Mouse (Mus musculus) CD8-positive naive resting alpha-beta T cell, adult 2 months (primary cell): ENCODE measurements around the gene Gm43191.
A peak's percentile ranks its signal among the peaks of the same experiment; 100 is the strongest.
"Not testable (repeated sequence)": the region's sequence is repeated elsewhere in the genome, so short reads cannot be mapped to it uniquely, and the experiment has no call there.

ENCODE experiments used
- DNase-seq, 2 experiments: peaks; one replicate each; pipeline ENCODE4 v3.0.0; 2022; ENCODE audit warnings: low read depth in 2 of 2, low spot score in 2 of 2

The Gm43191 gene

DNA sequence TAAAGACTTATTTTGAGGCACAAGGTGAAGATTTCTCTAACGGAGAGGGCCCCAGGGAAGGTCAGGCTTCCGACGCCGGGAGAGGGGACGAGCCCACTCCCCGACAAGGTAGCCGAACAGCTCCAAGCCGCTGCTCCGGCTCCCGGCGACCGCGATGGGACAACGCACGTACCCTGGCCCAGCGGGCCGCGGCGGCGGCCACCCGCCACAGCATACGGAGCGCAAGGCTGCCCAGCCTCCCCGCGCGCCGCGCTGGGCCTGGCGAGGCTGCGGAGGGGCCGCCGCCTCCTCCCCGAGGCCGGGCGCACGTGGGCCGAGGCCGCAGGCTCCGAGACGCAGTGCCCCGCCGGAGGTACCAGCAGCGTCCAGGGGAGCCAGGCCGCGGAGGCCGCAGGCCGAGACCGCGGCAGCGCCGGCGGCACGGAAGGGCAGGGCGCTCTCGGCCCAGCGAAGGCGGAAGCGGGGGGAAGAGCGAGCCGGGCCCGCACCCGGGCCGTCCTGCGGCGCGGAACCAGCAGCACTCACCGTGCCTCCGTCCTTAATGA is 19.1 kb downstream of the Gm43191 start:
- peak; percentile 3 to 32 for DNase-seq

DNA sequence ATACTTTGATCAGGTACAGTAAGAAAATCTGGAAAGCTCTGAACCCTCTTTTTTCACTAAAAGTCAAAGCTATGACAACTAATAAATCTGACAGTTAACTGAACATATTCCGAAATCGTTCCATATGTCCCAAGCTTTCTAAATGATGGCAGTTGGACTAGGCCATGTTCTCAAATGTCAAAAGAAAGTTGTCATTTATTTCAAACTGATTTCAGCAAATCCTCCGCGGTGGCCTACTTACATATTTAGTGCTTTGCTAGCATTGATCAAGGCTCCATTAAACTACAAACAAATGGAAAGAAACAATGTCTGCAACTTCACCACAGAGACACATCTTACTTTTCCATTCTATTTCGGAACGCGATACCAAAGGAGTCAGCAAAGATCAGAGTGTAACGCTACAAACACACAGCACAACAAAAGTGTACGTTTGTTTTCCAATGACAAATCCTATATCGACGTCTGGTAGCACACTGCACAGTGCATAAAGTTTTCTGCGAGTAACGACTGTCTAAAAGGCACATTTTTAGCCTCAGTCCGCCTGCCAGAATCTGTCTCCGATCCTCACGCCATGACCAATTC is 19.7 kb downstream of the Gm43191 start:
- no peak for DNase-seq

DNA sequence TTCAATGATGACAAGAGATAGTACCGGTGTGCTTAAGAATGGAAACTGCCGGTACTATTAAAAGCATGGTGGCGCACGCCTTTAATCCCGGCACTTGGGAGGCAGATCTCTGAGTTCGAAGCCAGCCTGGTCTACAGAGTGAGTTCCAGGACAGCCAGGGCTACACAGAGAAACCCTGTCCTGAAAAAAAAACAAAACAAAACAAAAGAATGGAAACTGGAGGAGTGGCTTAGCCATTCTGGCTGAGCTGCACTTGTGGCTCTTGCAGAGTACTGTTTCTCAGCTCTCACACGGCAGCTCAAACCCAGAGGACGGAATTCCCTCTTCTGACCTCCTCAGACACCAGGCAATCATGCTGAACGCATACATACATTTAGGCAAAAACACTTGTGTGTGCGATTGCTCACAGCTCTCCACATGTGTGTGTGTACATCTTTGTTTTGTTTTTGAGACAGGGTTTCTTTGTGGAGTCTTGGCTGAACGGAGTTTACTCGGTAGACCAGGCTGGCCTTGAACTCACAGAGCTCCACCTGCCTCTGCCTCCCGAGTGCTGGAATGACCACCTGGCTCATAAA is 21.1 kb downstream of the Gm43191 start:
- no peak for DNase-seq

DNA sequence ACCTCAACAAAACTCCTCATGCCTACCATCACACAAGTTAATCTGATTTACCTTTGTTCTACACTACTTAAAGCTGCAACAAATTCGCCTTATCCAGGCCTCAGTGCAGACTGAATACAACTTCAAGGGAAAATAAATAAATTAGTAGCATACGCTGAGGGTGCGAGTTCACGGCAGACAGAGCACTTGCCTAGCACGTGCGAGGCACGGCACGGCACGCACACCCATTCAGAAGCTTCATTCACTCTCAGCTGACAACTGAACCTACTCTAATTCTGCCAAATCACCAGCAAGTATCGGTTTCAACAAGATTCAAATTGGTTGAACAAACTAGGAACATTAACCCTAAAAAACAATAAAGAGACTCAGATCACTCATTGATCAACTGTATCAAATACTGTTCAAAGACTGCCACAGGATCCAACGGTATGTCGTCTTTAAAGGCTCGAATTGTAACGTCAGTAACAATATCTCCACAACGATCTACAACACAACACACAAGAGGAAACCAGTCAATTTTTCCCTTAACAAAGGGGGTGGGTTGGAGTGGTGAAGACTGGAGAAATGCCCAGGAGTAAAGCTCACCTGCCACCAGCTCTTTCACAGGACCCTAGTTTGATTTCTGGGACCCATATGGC is 22.0 kb downstream of the Gm43191 start:
- DNase-seq: no peak

DNA sequence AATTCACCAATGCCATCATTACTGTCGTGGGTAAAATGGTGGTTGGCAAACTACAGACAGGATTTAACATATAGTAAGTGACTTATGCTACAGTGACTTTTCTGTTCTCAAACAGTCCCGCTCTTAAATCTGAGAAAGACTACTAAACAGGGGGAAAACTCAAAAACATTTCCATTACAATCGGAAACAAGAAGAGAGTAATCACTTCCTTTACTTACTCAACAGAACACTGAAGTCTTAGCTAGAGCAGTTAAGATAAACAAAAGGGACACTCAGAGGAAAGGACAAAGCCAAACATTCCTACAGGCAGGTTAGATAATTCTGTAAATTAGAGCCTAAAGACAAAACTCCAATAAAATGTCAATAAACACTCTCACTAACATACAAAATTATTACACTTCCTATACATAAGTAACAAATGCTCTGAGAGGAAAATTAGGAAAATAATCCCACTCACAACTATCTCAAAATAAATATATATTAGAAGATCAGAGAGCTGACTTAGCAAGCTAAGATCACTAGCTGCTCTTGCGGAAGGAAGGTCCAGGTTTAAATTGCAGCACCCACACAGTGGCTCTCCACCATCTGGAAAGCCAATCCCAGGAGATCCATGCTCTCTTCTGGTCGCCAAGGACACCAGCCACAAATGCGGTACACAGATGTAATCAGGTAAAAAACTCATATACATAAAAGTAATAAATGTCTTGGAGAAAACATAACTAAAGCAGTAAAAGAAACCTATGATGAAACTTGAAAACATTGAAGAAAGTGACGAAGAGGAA is 24.7 kb downstream of the Gm43191 start:
- no peak for DNase-seq

DNA sequence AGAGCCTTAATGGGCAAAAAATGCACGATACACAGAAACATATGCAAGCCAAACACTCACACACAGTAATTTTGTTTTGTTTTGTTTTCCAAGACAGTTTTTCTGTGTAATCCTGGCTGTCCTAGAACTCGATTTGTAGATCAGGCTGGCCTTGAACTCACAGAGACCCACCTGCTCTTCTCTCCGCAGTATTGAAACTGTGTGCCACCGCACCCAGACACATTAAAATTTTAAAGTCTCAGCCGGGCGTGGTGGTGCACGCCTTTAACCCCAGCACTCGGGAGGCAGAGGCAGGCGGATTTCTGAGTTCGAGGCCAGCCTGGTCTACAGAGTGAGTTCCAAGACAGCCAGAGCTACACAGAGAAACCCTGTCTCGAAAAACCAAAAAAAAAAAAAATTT is 27.0 kb downstream of the Gm43191 start:
- not testable (repeated sequence) for DNase-seq

DNA sequence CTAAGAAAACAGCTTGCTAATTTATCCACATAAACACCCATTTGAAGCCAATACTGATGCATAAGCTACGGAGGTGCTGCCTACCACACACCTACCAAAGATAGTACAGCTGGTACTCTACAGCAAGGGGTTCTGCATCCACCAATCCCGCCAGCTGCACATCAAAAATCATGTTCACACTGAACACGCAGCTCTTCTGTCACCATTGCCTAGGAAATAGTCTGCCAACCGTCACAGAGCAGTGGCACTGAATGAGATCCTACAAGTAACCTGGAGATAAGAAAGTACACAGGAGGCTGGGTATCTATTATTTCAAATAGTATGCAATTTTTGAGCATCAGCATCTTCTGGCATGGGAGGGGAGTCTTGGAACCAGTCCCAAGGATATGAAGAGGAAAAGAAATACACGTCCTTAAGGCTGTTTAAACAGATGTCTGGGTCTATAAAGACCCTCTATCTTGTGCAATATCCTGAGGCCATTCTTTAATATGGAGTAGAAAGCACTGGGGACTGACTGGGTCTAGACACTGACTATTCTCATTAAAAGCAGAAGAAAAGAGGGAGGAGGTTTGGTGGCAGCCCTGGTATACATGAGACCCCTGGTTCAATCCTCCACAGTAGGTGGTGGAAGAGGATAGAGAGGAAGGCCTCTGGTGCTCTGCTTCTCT is 27.6 kb downstream of the Gm43191 start:
- DNase-seq: no peak

DNA sequence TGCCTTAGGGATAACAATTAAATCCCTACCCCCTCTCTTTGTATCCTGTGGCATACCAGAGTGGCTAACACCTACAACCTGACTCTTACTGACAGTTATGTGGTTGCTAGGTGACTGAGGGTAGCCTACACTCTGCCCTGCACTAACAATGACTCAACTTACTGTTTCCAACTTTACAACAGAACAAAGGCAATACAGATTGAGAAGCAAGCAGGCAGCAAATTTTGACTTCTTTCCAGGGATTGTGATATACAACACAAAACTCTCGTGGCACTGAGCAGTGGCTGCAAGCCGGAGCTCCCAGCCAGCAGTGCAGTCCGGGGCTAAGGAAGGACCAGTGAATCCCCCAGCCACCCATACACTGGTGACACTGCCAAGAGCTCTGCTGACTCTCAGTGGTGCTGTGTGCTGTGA is 29.0 kb downstream of the Gm43191 start:
- DNase-seq: no peak

DNA sequence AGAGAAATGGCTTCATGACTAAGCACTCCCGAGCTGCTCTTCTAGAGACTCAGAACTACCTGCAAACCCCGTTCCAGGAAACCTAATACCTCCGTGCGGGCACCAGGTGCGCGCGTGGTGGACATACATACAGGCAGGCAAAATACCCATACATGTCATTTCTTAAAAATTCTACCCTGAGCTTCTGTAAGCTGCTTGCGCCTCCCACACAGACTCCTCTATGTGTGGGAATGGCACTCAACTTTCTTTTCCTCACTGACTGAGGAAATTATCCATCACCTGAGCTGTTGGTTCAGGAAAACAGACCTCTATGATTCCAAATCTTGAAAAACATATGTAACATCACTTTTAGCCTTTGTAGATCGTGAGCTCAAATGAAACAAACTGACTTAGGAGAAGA is 30.4 kb downstream of the Gm43191 start:
- no peak for DNase-seq

DNA sequence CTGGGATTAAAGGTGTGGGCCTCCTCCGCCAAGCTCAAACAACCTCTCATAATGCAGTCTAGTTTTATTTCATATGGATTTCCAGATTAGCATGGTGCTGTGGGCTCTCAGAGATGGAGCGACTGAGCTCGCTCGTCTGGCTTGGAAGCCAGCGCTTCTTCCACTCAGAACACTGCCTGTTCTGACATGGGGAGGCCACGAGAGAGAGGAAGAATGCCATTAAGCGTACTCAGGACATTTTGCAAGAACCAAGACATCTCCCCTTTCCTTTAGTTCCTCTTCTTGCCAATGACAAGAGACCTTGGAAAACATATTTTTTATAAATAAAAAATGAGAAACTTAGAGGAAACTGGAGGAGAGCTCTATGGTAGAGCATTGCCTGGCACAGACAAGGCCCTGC is 32.3 kb downstream of the Gm43191 start:
- DNase-seq: no peak

DNA sequence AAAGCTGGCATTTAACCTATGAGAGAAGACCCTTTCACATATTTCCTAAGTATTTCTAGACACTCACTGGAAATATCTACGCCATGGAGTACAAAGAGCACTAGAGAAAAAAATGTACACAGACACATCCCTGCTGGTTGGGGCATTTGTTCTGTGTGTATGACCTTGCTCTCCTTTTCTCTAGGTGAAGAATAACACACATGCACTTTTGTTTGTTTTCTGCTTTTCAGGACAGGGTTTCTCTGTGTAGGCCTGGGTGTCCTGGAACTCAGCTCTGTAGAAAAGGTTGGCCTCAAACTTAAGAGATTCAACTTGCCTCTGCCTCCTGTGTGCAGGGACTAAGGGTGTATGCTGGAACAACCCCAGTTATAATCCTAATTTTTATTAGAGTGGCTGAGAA is 34.7 kb downstream of the Gm43191 start:
- no peak for DNase-seq

DNA sequence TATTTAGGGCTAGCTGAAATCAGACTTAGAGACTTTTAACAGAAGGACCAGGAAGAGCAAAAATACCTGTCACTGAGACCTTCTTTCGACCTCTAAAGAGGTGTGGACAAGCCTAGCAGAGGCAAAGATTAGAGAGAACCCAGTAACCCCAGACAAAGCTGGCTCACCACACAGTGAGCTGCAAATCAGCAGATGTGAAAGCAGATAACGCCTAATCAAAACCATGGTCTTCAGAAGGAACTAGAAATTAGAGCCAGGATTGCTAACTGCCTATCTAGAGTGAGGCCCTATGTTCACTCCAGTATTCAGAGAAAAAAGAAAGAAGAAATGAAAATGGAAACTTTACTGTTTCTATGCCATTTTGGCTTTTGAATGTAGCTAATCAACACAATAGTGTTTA is 38.7 kb downstream of the Gm43191 start:
- DNase-seq: no peak

DNA sequence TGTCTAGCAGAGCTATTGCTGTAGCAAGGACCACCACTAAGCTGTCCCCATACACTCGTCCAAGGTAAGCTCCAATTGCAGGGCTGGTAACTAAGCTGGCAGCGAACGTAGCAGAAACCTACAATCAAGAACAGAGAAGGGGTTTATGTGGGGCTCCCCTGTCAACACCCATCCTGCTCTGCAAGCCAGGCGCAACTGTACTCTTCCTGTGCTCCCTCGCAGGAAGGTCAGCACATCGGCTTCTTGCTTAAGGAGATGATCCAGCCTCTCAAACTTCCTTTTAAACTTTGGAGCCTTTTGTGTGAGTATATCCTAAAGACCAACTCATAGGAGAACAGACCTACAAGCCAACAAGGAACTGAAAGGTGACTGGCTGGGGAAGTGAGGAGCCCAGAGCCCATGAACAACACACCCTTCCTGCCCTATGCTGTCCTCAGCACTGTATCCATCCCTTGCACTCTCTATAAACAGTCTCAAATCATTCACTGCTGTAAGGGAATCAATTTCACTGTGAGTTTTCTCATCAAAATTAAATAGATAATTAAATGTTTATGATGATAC is 39.2 kb downstream of the Gm43191 start:
- no peak for DNase-seq

DNA sequence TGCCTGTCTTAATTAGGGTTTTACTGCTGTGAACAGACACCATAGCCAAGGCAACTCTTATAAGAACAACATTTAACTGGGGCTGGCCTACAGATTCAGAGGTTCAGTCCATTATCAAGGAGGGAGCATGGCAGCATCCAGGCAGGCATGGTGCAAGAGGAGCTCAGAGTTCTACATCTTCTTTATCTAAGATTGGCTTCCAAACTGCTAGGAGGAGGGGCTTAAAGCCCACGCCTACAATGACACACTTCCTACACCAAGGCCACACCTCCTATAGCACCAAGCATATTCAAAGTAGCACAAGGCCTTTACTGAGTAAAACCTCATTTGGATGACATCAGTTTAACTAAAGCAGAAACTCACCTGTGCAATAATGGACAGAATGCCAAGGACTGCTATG is 41.0 kb downstream of the Gm43191 start:
- no peak for DNase-seq

DNA sequence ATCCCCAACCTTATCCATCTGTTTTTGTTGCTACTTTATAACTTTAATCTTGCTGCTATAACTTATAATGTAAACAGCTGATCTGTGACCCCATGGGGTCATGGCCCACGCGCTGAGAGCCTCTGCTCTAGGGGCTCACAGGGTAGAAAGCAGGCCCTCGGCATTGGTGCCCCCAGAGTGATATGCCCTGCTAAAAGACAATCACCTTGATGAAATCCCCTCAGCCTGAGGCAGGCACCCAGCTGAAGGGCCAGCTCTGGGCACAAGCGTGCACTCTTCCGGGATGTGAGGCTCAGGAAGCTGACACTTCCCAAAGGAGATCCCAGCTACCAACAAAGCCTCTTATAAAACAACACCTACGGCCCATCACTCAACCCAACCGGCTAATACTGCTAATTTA is 42.5 kb downstream of the Gm43191 start:
- DNase-seq: no peak

DNA sequence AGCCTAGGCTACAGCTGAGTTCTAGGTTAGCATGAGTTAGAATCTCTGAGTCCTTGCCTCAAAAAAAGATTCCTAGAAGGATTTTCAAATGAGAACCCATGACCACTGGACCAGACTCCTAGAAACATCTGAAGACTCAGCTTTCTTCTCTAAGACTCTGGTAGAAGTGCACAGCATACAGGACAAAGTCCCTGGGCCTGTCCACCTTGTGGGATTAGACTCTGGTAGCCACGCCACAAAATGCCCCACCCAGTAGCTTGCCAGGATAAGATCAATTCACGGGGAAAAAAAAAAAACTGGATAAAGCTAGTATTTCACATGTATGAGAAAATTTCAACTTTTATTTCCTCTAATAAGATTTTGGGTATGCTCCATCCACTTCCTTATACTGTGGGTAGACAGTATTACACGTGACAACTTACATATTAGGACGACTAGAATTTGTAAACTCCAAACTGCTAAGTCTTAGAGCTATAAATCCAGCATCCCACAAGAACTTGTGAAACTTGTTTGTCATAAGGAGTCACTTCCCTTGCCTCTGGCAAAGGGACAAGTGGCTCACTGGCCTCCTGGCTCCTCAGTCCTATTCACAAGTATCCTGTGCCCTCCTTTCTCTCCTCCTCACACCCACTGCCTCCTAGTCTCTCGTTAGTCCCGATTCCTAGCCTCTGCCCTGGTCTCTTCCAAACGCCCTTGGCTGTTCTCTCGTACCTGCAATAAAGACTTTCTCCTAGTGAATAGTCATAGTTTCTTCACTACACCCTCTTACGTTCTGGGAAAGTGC is 43.2 kb downstream of the Gm43191 start:
- no peak for DNase-seq

DNA sequence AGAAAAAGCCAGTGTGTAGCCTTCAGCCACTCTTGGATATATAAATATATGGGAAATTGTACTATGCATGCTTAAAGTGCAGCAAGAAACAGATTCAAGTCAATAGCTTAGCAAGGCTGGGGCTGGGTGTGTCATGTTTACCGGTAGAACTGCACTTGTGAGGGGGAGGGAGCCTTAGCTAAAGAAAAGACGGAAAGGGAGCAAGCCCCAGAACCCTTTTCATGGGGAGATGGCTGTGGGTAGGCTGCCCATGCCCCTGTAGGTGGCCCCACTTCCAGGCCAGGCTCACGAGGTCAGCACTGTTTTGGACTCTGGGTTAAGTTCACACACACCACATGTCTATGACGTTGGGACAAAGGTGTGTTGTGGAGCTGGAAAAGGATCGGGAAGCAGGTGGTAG is 45.3 kb downstream of the Gm43191 start:
- DNase-seq: no peak

DNA sequence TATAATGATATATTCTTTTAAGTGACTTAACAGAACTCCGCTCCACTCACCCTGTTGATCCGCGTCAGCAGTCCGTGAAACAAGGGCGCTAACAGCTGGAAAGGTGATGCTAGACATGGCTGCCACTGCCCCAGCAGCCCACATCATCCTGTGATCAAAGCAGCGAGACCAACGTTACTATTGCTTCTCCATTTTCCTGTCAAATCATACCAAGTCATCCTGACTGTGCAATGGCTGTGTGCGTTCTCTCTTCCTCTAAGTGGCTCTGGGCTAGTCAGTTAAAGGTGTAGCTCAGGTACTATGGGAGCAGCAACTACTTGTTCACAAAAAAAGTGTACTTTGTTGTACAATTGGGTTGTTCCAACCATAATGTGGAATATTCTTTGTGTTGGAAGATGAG is 46.2 kb downstream of the Gm43191 start:
- DNase-seq: no peak

DNA sequence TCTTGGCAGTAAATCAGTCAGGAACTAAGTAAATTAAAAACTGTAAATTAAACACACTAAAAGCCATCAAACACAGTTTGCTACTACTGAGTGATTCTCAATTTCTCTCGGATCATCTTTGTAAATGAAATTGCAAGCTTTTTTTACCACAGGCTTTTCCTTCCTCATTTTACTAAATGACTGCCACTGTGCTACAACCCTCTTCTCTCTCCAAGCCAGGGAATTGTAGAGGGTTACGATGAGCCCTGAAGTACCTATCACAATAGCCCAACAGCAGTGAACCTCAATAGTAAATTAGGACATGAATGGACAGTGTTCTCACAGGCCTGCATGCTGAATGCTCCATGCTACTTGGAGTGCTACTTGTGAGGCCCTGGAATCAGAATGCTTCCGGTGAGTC is 47.0 kb downstream of the Gm43191 start:
- DNase-seq: no peak

DNA sequence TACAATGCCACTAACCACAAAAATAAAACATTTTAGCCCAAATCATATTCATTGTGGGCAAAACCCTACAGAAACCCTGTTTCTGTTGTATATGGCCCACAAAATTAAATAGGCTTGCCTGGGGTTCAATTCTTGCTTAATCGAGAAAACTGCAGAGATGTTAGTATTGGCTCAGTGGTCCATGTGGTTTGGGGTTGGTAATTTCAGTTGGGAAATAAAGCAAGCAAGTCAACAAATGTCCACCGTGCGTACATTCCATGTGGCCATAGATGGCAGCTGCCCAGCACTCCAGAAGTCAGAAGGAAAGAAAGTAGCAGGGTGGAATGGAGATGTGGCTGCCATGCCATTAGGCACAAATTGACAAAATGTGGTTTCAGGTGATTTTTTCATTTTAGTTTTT is 48.1 kb downstream of the Gm43191 start:
- no peak for DNase-seq
